Mouse (Mus musculus) spleen, postnatal 36 days (tissue): ENCODE measurements at regions not wholly inside any gene's neighbourhood (a gene's known extent, or its start where the extent isn't known, plus 50 kb on each side); places are given as distances from the start of the nearest gene placed in this dataset.
"Not testable (repeated sequence)": the region's sequence is repeated elsewhere in the genome, so short reads cannot be mapped to it uniquely, and the experiment has no call there.

Experiments
- DNase-seq, 2 experiments: peaks; one replicate each; pipeline ENCODE4 v3.0.0; 2022; ENCODE audit warnings: low spot score in 2 of 2, mixed read lengths in 1 of 2

- DNase-seq, result no peak
These were observed 56.5 kb downstream of the Gm8797 start for GRCm38 (mm10) chr3:5806947-5807575.

- no peak for DNase-seq
These were observed 60.5 kb downstream of the Gm8797 start for GRCm38 (mm10) chr3:5811071-5811590.

- not testable (repeated sequence) for DNase-seq
These were observed 69.6 kb downstream of the Gm8797 start for GRCm38 (mm10) chr3:5820243-5820642.

- peak; percentile 96 to 99 for DNase-seq
These were observed 109.6 kb downstream of the Gm8797 start for GRCm38 (mm10) chr3:5860237-5860636.

GRCm38 (mm10) chr3:5870407-5870806 is 119.8 kb downstream of the Gm8797 start:
- no peak for DNase-seq

GRCm38 (mm10) chr3:5879113-5879512 is 128.5 kb downstream of the Gm8797 start:
- no peak for DNase-seq

- no peak for DNase-seq
These were observed 166.9 kb downstream of the Gm8797 start for GRCm38 (mm10) chr3:5917536-5917935.

- DNase-seq, result not testable (repeated sequence)
These were observed 199.6 kb downstream of the Gm8797 start for GRCm38 (mm10) chr3:5950243-5950642.

GRCm38 (mm10) chr3:5989011-5989645 is 238.5 kb downstream of the Gm8797 start:
- not testable (repeated sequence) for DNase-seq

- DNase-seq, result no peak
These were observed 253.8 kb downstream of the Gm8797 start for GRCm38 (mm10) chr3:6004423-6004822.

GRCm38 (mm10) chr3:6018749-6019148 is 268.1 kb downstream of the Gm8797 start:
- no peak for DNase-seq

- DNase-seq, result not testable (repeated sequence)
These were observed 290.7 kb downstream of the Gm8797 start for GRCm38 (mm10) chr3:6041325-6041724.

- DNase-seq, result no peak
These were observed 299.0 kb downstream of the Gm8797 start for GRCm38 (mm10) chr3:6049472-6050045.

- DNase-seq, result no peak
These were observed 301.3 kb downstream of the Gm8797 start for GRCm38 (mm10) chr3:6051901-6052300.

GRCm38 (mm10) chr3:6083855-6084254 is 333.2 kb downstream of the Gm8797 start:
- no peak for DNase-seq

- DNase-seq, result no peak
These were observed 336.7 kb downstream of the Gm8797 start for GRCm38 (mm10) chr3:6087267-6087666.

GRCm38 (mm10) chr3:6093931-6094330 is 343.3 kb downstream of the Gm8797 start:
- DNase-seq, result no peak

- DNase-seq, result not testable (repeated sequence)
These were observed 343.8 kb downstream of the Gm8797 start for GRCm38 (mm10) chr3:6094410-6094809.

GRCm38 (mm10) chr3:6100863-6101262 is 350.3 kb downstream of the Gm8797 start:
- no peak for DNase-seq

GRCm38 (mm10) chr3:6102866-6103265 is 352.3 kb downstream of the Gm8797 start:
- no peak for DNase-seq

GRCm38 (mm10) chr3:6106659-6107058 is 356.1 kb downstream of the Gm8797 start:
- DNase-seq, result no peak

- DNase-seq, result no peak
These were observed 357.0 kb downstream of the Gm8797 start for GRCm38 (mm10) chr3:6107377-6108155.
